Mouse (Mus musculus) liver, postnatal 0 days (tissue): ENCODE measurements around the gene Cxcl12.

Experiments
- CTCF ChIP-seq: sonication (generic); IDR thresholded peaks from 2 replicates; pipeline ENCODE4 v1.5.1; 2016; ENCODE audit warnings: antibody characterized with exemption, low read depth
- EP300 ChIP-seq: IDR thresholded peaks from 2 replicates; pipeline ENCODE4 v1.6.1; 2016; ENCODE audit warnings: antibody characterized with exemption, low read depth, mild to moderate bottlenecking

GRCm38 (mm10) chr6:117214506-117214905, 46.2 kb downstream of the Cxcl12 start:
- TF ChIP-seq CTCF (no peak), EP300 (no peak)
